Mouse (Mus musculus) kidney, postnatal 0 days (tissue): ENCODE data around the gene Orc2. TPM values are rescaled to one million over a fixed set of nuclear protein-coding genes. Genes with fewer than 3 reads are reported as not detected.

Experiments
- ATAC-seq: fragments of 200-750 bp; cut with Nextera tagmentation; replicated peaks from 2 replicates; pipeline ENCODE4 v1.8.0; 2017; ENCODE audit warnings: low read depth, moderate number of reproducible peaks, moderate TSS enrichment, moderate library complexity; ENCODE audit not compliant: low FRiP score
- DNase-seq: peaks from one replicate; pipeline ENCODE4 v3.0.0-alpha.2; 2016; ENCODE audit warnings: low spot score
- H3K27ac ChIP-seq: fragments of 300-500 bp; sonication (generic); 2 replicates; pipeline ENCODE4 v1.5.1; 2014; ENCODE audit warnings: mild to moderate bottlenecking
- H3K27me3 ChIP-seq: fragments of 300-500 bp; sonication (generic); 2 replicates; pipeline ENCODE4 v1.6.1; 2014; ENCODE audit warnings: low read length, mixed read lengths; ENCODE audit not compliant: insufficient read depth
- H3K36me3 ChIP-seq: fragments of 300-500 bp; sonication (generic); 2 replicates; pipeline ENCODE4 v1.6.1; 2014; ENCODE audit warnings: low read length, mixed read lengths; ENCODE audit not compliant: insufficient read depth
- H3K4me1 ChIP-seq: fragments of 300-500 bp; sonication (generic); replicated peaks from 2 replicates; pipeline ENCODE4 v1.6.1; 2014; ENCODE audit warnings: antibody characterized with exemption, low read length, mixed read lengths; ENCODE audit not compliant: insufficient read depth
- H3K4me2 ChIP-seq: fragments of 300-500 bp; sonication (generic); 2 replicates; pipeline ENCODE4 v1.6.1; 2014; ENCODE audit warnings: mild to moderate bottlenecking, low read length, moderate library complexity, mixed read lengths
- H3K4me3 ChIP-seq: fragments of 300-500 bp; sonication (generic); replicated peaks from 2 replicates; pipeline ENCODE4 v1.5.1; 2014; ENCODE audit warnings: low read depth, low read length
- H3K9ac ChIP-seq: fragments of 300-500 bp; sonication (generic); 2 replicates; pipeline ENCODE4 v1.6.1; 2014; ENCODE audit warnings: low read depth, low read length
- H3K9me3 ChIP-seq: fragments of 300-500 bp; sonication (generic); replicated peaks from 2 replicates; pipeline ENCODE4 v1.6.1; 2016; ENCODE audit warnings: low read length, inconsistent platforms, mixed read lengths
- CTCF ChIP-seq: IDR thresholded peaks from 2 replicates; pipeline ENCODE4 v1.5.1; 2016; ENCODE audit warnings: antibody characterized with exemption, low read depth, mild to moderate bottlenecking, moderate library complexity
- WGBS: fragments of 180-500 bp; shearing (Covaris S2); extraction: QIAGEN DNeasy Blood & Tissue Kit; methylation state at CpG from one replicate; pipeline ENCODE4 v1.1.7; 2014; 5-methylcytosine and 5-hydroxymethylcytosine counted together
- polyA plus RNA-seq: library from polyadenylated mRNA; unstranded; fragments of >200 nt; fragmentation: Nextera tagmentation; extraction: Ambion mirVana; gene quantifications from 2 replicates; pipeline ENCODE4 v1.2.1, GENCODE M21; 2015

The Orc2 gene
- polyA plus RNA-seq, 1 experiment from 2014 or later, result 23.4 TPM

DNA sequence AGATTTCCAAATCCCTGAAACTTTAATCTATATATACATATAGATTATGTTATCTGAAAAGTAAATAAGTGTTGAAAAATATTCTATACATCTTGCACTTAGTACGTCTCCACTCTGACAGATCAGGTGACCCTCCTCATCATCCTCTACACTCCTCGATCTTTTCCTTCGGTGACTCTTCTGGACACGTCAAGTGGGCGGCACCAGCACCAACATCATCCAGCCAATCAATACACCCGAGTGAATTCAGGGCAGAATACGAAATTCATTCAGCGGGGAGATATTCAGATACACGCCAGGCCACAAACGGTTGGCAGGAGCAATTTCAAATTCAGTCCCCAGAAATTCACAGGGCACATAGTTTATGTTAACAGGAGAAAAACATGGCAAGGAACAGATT, 84.9 kb downstream of the Orc2 start:
- H3K4me3 ChIP-seq, result no peak overlapping the region
- H3K4me1 ChIP-seq, result peaks cover 10% of the 10 kb centered on the region
- H3K36me3 ChIP-seq, result peaks cover 41% of the 10 kb centered on the region
- H3K4me2 ChIP-seq, result no peak overlapping the region
- no peaks in the 10 kb centered on the region for H3K9me3 ChIP-seq
- DNase-seq (no peak), ATAC-seq (no peak)
- H3K27me3 ChIP-seq, result no peaks in the 10 kb centered on the region
- H3K27ac ChIP-seq, result no peak overlapping the region
- WGBS, result 83% methylated on average over 10 of the region's 10 CpGs
- no peak for TF ChIP-seq CTCF
- no peak overlapping the region for H3K9ac ChIP-seq

DNA sequence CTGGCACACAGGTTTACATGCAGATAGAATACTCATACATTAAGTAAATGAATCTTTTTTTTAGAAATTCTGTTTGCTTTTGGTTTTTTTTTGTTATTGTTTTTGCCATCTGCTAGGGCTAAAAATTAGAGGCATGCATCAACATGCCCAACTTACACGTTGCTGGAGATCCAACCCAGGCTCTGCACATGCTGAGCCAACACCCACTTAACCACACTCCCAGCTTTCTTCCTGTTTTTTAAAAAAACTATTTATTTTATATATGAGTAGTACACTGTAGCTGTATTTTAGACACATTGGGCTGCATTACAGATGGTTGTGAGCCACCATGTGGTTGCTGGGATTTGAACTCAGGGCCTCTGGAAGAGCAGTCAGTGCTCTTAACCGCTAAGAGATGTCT, 88.9 kb downstream of the Orc2 start:
- 81% methylated on average over 2 of the region's 2 CpGs for WGBS
- no peak overlapping the region for H3K9ac ChIP-seq
- H3K9me3 ChIP-seq, result no peaks in the 10 kb centered on the region
- H3K27ac ChIP-seq, result no peak overlapping the region
- H3K36me3 ChIP-seq, result peaks cover 62% of the 10 kb centered on the region
- DNase-seq (no peak), ATAC-seq (no peak)
- no peaks in the 10 kb centered on the region for H3K27me3 ChIP-seq
- 0 out of 2 replicates have a peak, but pooled peaks cover 3% of the 10 kb centered on the region for H3K4me1 ChIP-seq
- H3K4me2 ChIP-seq, result no peak overlapping the region
- no peak overlapping the region for H3K4me3 ChIP-seq
- no peak for TF ChIP-seq CTCF

DNA sequence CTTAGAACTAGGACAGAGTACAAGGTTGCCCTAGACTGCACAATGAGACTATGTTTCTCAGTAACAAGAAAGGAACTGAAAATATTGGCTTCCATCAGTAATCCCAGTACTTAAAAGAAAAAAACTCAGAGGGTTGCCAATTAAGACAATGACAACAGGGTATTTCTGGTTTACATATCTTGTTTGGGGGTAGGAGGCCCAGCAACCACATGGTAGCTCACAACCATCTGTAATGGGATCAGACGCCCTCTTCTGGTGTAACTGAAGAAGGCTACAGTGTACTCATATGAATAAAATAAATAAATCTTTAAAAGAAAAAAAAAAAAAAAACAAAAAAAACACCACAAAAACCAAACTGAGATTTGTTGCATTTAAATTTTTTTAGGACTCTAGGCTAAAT, 89.5 kb downstream of the Orc2 start:
- no peaks in the 10 kb centered on the region for H3K4me1 ChIP-seq
- DNase-seq (peak; percentile 33), ATAC-seq (no peak)
- no peak overlapping the region for H3K27ac ChIP-seq
- H3K9ac ChIP-seq, result no peak overlapping the region
- no peaks in the 10 kb centered on the region for H3K27me3 ChIP-seq
- WGBS, result 17% methylated on average over 1 of the region's 1 CpGs
- no peak overlapping the region for H3K4me3 ChIP-seq
- H3K9me3 ChIP-seq, result no peaks in the 10 kb centered on the region
- H3K36me3 ChIP-seq, result peaks cover 66% of the 10 kb centered on the region
- TF ChIP-seq CTCF, result peak; percentile 46
- H3K4me2 ChIP-seq, result no peak overlapping the region

Other genes with a start within 250 kb of the Orc2 start
- gene Aox2, start 226.8 kb downstream of the Orc2 start, polyA plus RNA-seq, result 0.08 and 0.09 TPM in 2 replicates
- gene Bzw1, start 112.2 kb downstream of the Orc2 start, polyA plus RNA-seq, result 316 and 335 TPM in 2 replicates
- gene Clk1, start 81.0 kb downstream of the Orc2 start, polyA plus RNA-seq, result 171 and 175 TPM in 2 replicates
- 33.6 and 36.4 TPM in 2 replicates for gene Nif3l1, start 60.0 kb downstream of the Orc2 start, polyA plus RNA-seq
- 52.6 and 53.3 TPM in 2 replicates for gene Ppil3, start 59.6 kb downstream of the Orc2 start, polyA plus RNA-seq
- gene Fam126b, start 81.2 kb upstream of the Orc2 start, polyA plus RNA-seq, result 7.5 and 8.0 TPM in 2 replicates
- gene Ndufb3, start 81.3 kb upstream of the Orc2 start, polyA plus RNA-seq, result 264 and 295 TPM in 2 replicates
- 0.92 and 0.96 TPM in 2 replicates for gene Als2cr12, start 190.9 kb upstream of the Orc2 start, polyA plus RNA-seq
- gene Cflar, start 206.4 kb upstream of the Orc2 start, polyA plus RNA-seq, result 62.1 and 66.4 TPM in 2 replicates